Mouse (Mus musculus) bone marrow macrophage, adult 2 months (primary cell): ENCODE data around the gene Gm38393.

Experiments used
- CTCF ChIP-seq: IDR thresholded peaks from 2 replicates; pipeline ENCODE4 v1.5.1; 2012; ENCODE audit warnings: low read depth, mild to moderate bottlenecking, low read length, moderate library complexity
- POLR2A ChIP-seq: IDR thresholded peaks from 2 replicates; pipeline ENCODE4 v1.6.1; 2012; ENCODE audit warnings: mild to moderate bottlenecking, low read depth, low read length, borderline replicate concordance

DNA sequence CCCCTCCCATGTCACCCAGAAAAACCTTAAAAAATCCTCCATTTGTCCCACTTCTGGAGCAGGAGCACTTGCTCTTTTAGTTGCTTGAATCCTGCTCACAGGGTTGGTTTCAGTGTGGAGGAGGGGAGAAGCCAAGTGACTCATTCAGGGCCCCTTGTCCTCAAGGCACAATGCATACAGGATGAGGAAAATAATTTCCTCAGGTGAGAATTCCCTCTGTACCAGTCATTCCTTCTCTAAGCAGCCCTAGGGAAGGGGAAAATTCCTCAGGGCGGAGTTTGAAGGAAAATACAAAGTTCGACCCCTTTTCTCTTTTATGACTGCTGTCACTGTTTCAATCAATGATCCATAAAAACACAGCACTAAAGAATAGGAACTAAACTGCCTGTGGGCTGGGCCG is 8.3 kb upstream of the Gm38393 start:
- TF ChIP-seq POLR2A = no peak
- TF ChIP-seq CTCF = no peak
